Comparison of ENCODE assay signal across 12 mouse cellular contexts in the genomic region with DNA sequence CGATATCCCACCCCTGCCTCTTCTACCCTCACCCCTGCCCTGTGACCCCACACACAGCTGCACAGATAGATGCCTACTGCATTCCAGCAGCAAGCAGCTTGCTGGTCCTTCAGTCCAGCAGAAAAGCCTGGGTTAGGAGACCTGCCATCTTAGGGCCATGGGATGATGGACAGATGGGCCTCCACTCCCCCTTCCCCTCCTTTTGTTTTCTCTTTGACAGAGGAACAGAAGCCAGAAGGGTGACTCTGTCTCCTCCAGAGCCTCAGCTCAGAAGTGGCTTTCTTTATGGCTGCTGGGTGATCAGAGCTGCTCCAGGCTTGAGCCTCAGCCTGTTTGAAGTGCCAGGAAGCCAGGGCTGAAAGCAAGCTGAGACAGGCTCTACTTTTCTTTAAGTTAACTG. TPM values are rescaled to one million over a fixed set of nuclear protein-coding genes. Genes with fewer than 3 reads are reported as not detected.
A peak's percentile ranks its signal among the peaks of the same experiment; 100 is the strongest.
DNase-seq lines count a peak whose midpoint lies in the region; ATAC-seq lines count a peak whose summit lies in the region.
"Had no signal": no experiment of that assay in that cellular context is flagged by ENCODE, and none has a peak within 500 bp of the region (broad histone marks: within the 10 kb centered on the region; RNA-seq: fewer than 3 reads in every experiment).

No protein-coding gene starts in this region.

- ATAC-seq in kidney, embryonic 15.5 days (replicated peaks; ENCODE audit: low FRiP score) = 0 out of 2 replicates have a peak, but pooled peaks have one; percentile 22
- 0 out of 2 replicates have a peak, but pooled peaks have one; percentile 11 for ATAC-seq in embryonic facial prominence, embryonic 11.5 days (replicated peaks; ENCODE audit: insufficient number of reproducible peaks, low FRiP score, low TSS enrichment, low read depth)
- no peak for ATAC-seq in hindbrain, embryonic 15.5 days (ENCODE audit: low FRiP score, low read depth)
- ATAC-seq in monocyte, adult 5-6 weeks (replicated peaks; ENCODE audit: insufficient number of reproducible peaks, low FRiP score, low TSS enrichment, poor library complexity, severe bottlenecking) = no peak
- ATAC-seq: intestine, postnatal 0 days had no signal

- H3K4me1 ChIP-seq in kidney, embryonic 15.5 days = peaks cover 55% of the 10 kb centered on the region
- H3K4me1 ChIP-seq in embryonic facial prominence, embryonic 11.5 days (ENCODE audit: control insufficient read depth, insufficient read depth, low read length) = peaks cover 32% of the 10 kb centered on the region
- peaks cover 49% of the 10 kb centered on the region for H3K4me1 ChIP-seq in hindbrain, embryonic 15.5 days (replicated peaks)
- H3K4me1 ChIP-seq: megakaryocyte, embryonic 14.5 days had no signal

- no peaks in the 10 kb centered on the region for H3K9me3 ChIP-seq in kidney, embryonic 15.5 days (replicated peaks)
- no peaks in the 10 kb centered on the region for H3K9me3 ChIP-seq in embryonic facial prominence, embryonic 11.5 days (replicated peaks; ENCODE audit: control insufficient read depth, low read length)
- no peaks in the 10 kb centered on the region for H3K9me3 ChIP-seq in hindbrain, embryonic 15.5 days
- H3K9me3 ChIP-seq: megakaryocyte, embryonic 14.5 days had no signal

- DNase-seq in kidney, postnatal 4 days = no peak
- DNase-seq in embryonic facial prominence, embryonic 11.5 days (ENCODE audit: low spot score) = peak; percentile 61
- DNase-seq in neural tube, embryonic 10.5 days (ENCODE audit: extremely low spot score, low spot score) = peak; percentile 62
- no peak for DNase-seq in adrenal gland, postnatal 4 days (ENCODE audit: low spot score in 2 of 2)
- DNase-seq in left cerebral cortex, adult 9 months (ENCODE audit: low spot score in 2 of 2) = no peak
- DNase-seq: cerebellum, postnatal 14 days had no signal

- no peaks in the 10 kb centered on the region for H3K36me3 ChIP-seq in kidney, embryonic 15.5 days
- H3K36me3 ChIP-seq in embryonic facial prominence, embryonic 11.5 days (replicated peaks; ENCODE audit: control insufficient read depth, insufficient read depth, low read depth, low read length) = peaks cover 40% of the 10 kb centered on the region
- no peaks in the 10 kb centered on the region for H3K36me3 ChIP-seq in hindbrain, embryonic 15.5 days

- H3K4me2 ChIP-seq in kidney, embryonic 15.5 days = no peak overlapping the region
- H3K4me2 ChIP-seq in embryonic facial prominence, embryonic 11.5 days (ENCODE audit: low read depth, low read length) = no peak overlapping the region
- no peak overlapping the region for H3K4me2 ChIP-seq in hindbrain, embryonic 15.5 days

- H3K9ac ChIP-seq in kidney, embryonic 15.5 days = no peak overlapping the region
- no peak overlapping the region; the same call in 1 of the 2 replicates for H3K9ac ChIP-seq in embryonic facial prominence, embryonic 11.5 days (replicated peaks; ENCODE audit: low read length)
- 0 out of 2 replicates have a peak overlapping the region, but pooled peaks have one; percentile 18 for H3K9ac ChIP-seq in hindbrain, embryonic 15.5 days
- H3K9ac ChIP-seq: liver, embryonic 14.5 days had no signal

- no peak overlapping the region for H3K4me3 ChIP-seq in kidney, embryonic 15.5 days (replicated peaks)
- H3K4me3 ChIP-seq in embryonic facial prominence, embryonic 11.5 days (ENCODE audit: low read depth, low read length) = no peak overlapping the region
- no peak overlapping the region for H3K4me3 ChIP-seq in hindbrain, embryonic 15.5 days
- H3K4me3 ChIP-seq: megakaryocyte, embryonic 14.5 days had no signal

- H3K27ac ChIP-seq in kidney, embryonic 15.5 days = peak overlapping the region; percentile 89
- peak overlapping the region; percentile 96 for H3K27ac ChIP-seq in embryonic facial prominence, embryonic 11.5 days (replicated peaks; ENCODE audit: low read depth, low read length)
- peak overlapping the region; percentile 67 for H3K27ac ChIP-seq in hindbrain, embryonic 15.5 days (replicated peaks)
- H3K27ac ChIP-seq: liver, embryonic 14.5 days had no signal

- WGBS in kidney, embryonic 15.5 days = 28% methylated on average over 1 of the region's 1 CpGs
- WGBS in embryonic facial prominence, embryonic 11.5 days = 0% methylated on average over 1 of the region's 1 CpGs
- 12% methylated on average over 1 of the region's 1 CpGs for WGBS in hindbrain, embryonic 15.5 days

- no peaks in the 10 kb centered on the region for H3K27me3 ChIP-seq in kidney, embryonic 15.5 days
- no peaks in the 10 kb centered on the region for H3K27me3 ChIP-seq in embryonic facial prominence, embryonic 11.5 days (ENCODE audit: control insufficient read depth, insufficient read depth, low read length)
- no peaks in the 10 kb centered on the region for H3K27me3 ChIP-seq in hindbrain, embryonic 15.5 days

RNA-seq across cellular contexts. Expression of a gene that starts 15.0 kb away (rescaled TPM):
- polyA plus RNA-seq in kidney, embryonic 15.5 days (2015; fragmentation: Nextera tagmentation; extraction: Ambion mirVana) = 18.9 and 27.0 TPM in 2 replicates
- polyA plus RNA-seq in embryonic facial prominence, embryonic 11.5 days (2014; fragmentation: Nextera tagmentation; extraction: Ambion mirVana) = 161 and 177 TPM in 2 replicates
- polyA plus RNA-seq in hindbrain, embryonic 15.5 days (2015; fragmentation: Nextera tagmentation; extraction: Ambion mirVana) = 26.1 and 33.9 TPM in 2 replicates
- total RNA-seq in adrenal gland, postnatal 4 days (2021) = 1 to 10 TPM; 3.8 TPM
- total RNA-seq in monocyte, adult 5-6 weeks (2017) = 1.1 TPM in 1 of 3 replicates, not detected in the others

RNA-seq across cellular contexts. Expression of a gene that starts 25.5 kb away (rescaled TPM):
- 46.5 and 51.7 TPM in 2 replicates for polyA plus RNA-seq in kidney, embryonic 15.5 days (2015; fragmentation: Nextera tagmentation; extraction: Ambion mirVana)
- polyA plus RNA-seq in embryonic facial prominence, embryonic 11.5 days (2014; fragmentation: Nextera tagmentation; extraction: Ambion mirVana) = 39.1 and 40.6 TPM in 2 replicates
- polyA plus RNA-seq in hindbrain, embryonic 15.5 days (2015; fragmentation: Nextera tagmentation; extraction: Ambion mirVana) = 58.3 and 60.5 TPM in 2 replicates
- total RNA-seq in adrenal gland, postnatal 4 days (2021) = 10 to 100 TPM; 69.8 to 70.7 TPM
- 4.1 to 9.3 TPM (median 4.1 TPM) in 3 replicates for total RNA-seq in monocyte, adult 5-6 weeks (2017)

Comparison
In these comparisons a context has a peak if more than half of its experiments do, and no peak if none do; other contexts are left out.
1. ATAC-seq: peak in kidney, embryonic 15.5 days (single experiment) and embryonic facial prominence, embryonic 11.5 days (single experiment); none in hindbrain, embryonic 15.5 days (single experiment) and monocyte, adult 5-6 weeks (single experiment).
2. DNase-seq: peak in embryonic facial prominence, embryonic 11.5 days (single experiment) and neural tube, embryonic 10.5 days (single experiment); none in kidney, postnatal 4 days (0 of 2), adrenal gland, postnatal 4 days (0 of 2) and left cerebral cortex, adult 9 months (0 of 2).
3. Peak in every context shown above with its lines, with median percentiles within 50 percentile points of each other: H3K27ac ChIP-seq.